Mouse (Mus musculus) G1E (cell line): Measurements from ENCODE around the gene Prkcq. TPM values are rescaled to one million over a fixed set of nuclear protein-coding genes. Genes with fewer than 3 reads are reported as not detected.

Experiments used
- ATAC-seq: 2 replicates; pipeline ENCODE4 v1.8.0; 2016; ENCODE audit warnings: mild to moderate bottlenecking; ENCODE audit not compliant: insufficient number of reproducible peaks, poor library complexity, low FRiP score, severe bottlenecking; ENCODE audit errors: extremely low read depth
- DNase-seq: peaks from one replicate; pipeline ENCODE4 v3.0.0; 2012; ENCODE audit warnings: low spot score
- H3K27me3 ChIP-seq: 2 replicates; pipeline ENCODE4 v1.6.1; 2012; ENCODE audit warnings: mild to moderate bottlenecking, low read length, inconsistent platforms; ENCODE audit not compliant: insufficient read depth
- H3K36me3 ChIP-seq: replicated peaks from 2 replicates; pipeline ENCODE3; 2012; ENCODE audit warnings: mild to moderate bottlenecking, inconsistent platforms
- H3K4me1 ChIP-seq: 2 replicates; pipeline ENCODE4 v1.6.1; 2012; ENCODE audit warnings: low read depth, low read length, inconsistent platforms, mixed read lengths; ENCODE audit not compliant: insufficient read depth
- H3K4me3 ChIP-seq: 2 replicates; pipeline ENCODE4 v1.5.1; 2012; ENCODE audit warnings: low read depth, mild to moderate bottlenecking, inconsistent platforms, low read length, moderate library complexity, mixed read lengths
- H3K9me3 ChIP-seq: replicated peaks from 2 replicates; pipeline ENCODE4 v1.6.1; 2012; ENCODE audit warnings: inconsistent platforms
- CTCF ChIP-seq: IDR thresholded peaks from 2 replicates; pipeline ENCODE4 v1.5.1; 2012; ENCODE audit warnings: low read depth, low read length, inconsistent platforms, mixed read lengths
- GATA1 ChIP-seq: IDR thresholded peaks from 2 replicates; pipeline ENCODE4 v1.6.1; 2012; ENCODE audit warnings: borderline replicate concordance, low read length, inconsistent platforms, mixed read lengths
- GATA2 ChIP-seq: IDR thresholded peaks from 2 replicates; pipeline ENCODE4 v1.6.1; 2012; ENCODE audit warnings: low read depth, low read length, inconsistent platforms, borderline replicate concordance
- POLR2AphosphoS5 ChIP-seq: IDR thresholded peaks from 2 replicates; pipeline ENCODE4 v1.6.1; 2012; ENCODE audit warnings: low read depth, low read length, inconsistent platforms; ENCODE audit not compliant: insufficient replicate concordance
- TAL1 ChIP-seq: conservative IDR thresholded peaks from 2 replicates; pipeline ENCODE4 v1.6.1; 2012; ENCODE audit warnings: low read depth, low read length, inconsistent platforms, mixed read lengths
- polyA plus RNA-seq: library from polyadenylated mRNA; stranded (reverse); fragments of >175 nt; gene quantifications from 2 replicates; pipeline ENCODE4 v1.2.3, GENCODE M21; 2012
- total RNA-seq, 2 experiments: library from RNA; stranded (forward) in 1 of 2; stranded (reverse) in 1 of 2; fragments of 200-1000 nt in 1 of 2; fragments of >200 nt in 1 of 2; fragmentation: Nextera tagmentation in 1 of 2; gene quantifications; 2 replicates each; pipeline ENCODE4 v1.2.3; 2014 to 2017

The Prkcq gene
- total and polyA plus RNA-seq, 3 experiments = 0.27 TPM; not detected in 2

GRCm38 (mm10) chr2:11182096-11182495 lies 10.2 kb downstream of the Prkcq start:
- Histone ChIP-seq H3K9me3 (no peaks in the 10 kb centered on the region), H3K4me3 (no peak overlapping the region), H3K27me3 (no peaks in the 10 kb centered on the region), H3K4me1 (no peaks in the 10 kb centered on the region), H3K36me3 (no peaks in the 10 kb centered on the region)
- ATAC-seq = no peak
- TF ChIP-seq POLR2AphosphoS5 (no peak), TAL1 (no peak), GATA1 (no peak), GATA2 (no peak), CTCF (no peak)
- no peak for DNase-seq

DNA sequence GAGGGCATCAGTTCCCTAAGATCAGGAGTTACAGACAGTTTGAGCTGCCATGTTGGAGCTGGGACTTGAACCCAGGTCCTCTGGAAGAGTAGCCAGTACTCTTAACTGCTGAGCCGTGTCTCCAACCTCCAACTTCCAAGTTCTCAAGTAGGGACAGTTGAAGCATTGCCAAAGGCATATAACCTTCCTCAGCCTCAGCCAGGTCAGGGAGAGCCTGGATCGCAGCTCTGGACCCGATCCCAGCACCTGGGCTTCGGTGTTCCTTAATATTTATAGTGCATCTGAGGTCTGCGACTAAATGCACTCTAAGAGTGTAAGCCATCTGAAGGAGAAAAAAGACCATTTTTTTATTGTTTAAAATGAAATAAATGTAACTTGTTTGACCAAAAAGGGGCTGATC lies 12.1 kb downstream of the Prkcq start:
- Histone ChIP-seq H3K9me3 (no peaks in the 10 kb centered on the region), H3K4me1 (no peaks in the 10 kb centered on the region), H3K4me3 (no peak overlapping the region), H3K27me3 (no peaks in the 10 kb centered on the region), H3K36me3 (no peaks in the 10 kb centered on the region)
- DNase-seq (no peak), ATAC-seq (no peak)
- no peak for TF ChIP-seq GATA2
- TF ChIP-seq POLR2AphosphoS5 = no peak

GRCm38 (mm10) chr2:11186586-11186985 lies 14.7 kb downstream of the Prkcq start:
- DNase-seq = no peak
- no peak overlapping the region for H3K4me3 ChIP-seq
- H3K27me3 ChIP-seq = no peaks in the 10 kb centered on the region
- no peaks in the 10 kb centered on the region for H3K4me1 ChIP-seq
- no peak for ATAC-seq
- no peak for TF ChIP-seq TAL1
- no peak for TF ChIP-seq GATA1
- TF ChIP-seq GATA2 = no peak
- no peaks in the 10 kb centered on the region for H3K9me3 ChIP-seq
- no peaks in the 10 kb centered on the region for H3K36me3 ChIP-seq

DNA sequence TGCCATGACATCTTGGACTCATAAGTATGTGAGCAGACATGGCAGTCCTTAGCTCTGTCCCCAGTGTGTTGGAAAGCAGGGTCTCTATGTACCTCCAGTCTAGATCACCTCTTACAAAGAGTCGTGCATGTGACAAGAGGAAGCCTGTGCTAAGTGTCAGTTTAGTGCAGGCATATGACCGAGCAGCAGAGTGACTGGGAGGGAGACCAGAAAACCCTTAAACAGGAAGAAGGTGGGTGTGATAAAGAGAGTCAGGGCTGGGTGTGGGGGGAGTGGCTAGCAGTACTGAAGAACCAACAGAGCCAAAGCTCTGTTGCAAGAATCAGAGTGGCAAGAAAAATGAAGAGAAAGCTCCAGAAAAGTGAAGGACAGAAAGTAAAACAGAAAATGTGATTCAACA lies 15.3 kb downstream of the Prkcq start:
- H3K9me3 ChIP-seq = no peaks in the 10 kb centered on the region
- ATAC-seq (0 out of 2 replicates have a peak, but pooled peaks have one; percentile 28), DNase-seq (no peak)
- H3K36me3 ChIP-seq = no peaks in the 10 kb centered on the region
- TF ChIP-seq TAL1 (no peak), GATA1 (no peak), POLR2AphosphoS5 (no peak), GATA2 (no peak), CTCF (no peak)
- no peaks in the 10 kb centered on the region for H3K4me1 ChIP-seq
- no peaks in the 10 kb centered on the region for H3K27me3 ChIP-seq
- H3K4me3 ChIP-seq = no peak overlapping the region

GRCm38 (mm10) chr2:11188279-11188678 lies 16.4 kb downstream of the Prkcq start:
- Histone ChIP-seq H3K9me3 (no peaks in the 10 kb centered on the region), H3K4me1 (no peaks in the 10 kb centered on the region), H3K36me3 (no peaks in the 10 kb centered on the region), H3K27me3 (no peaks in the 10 kb centered on the region), H3K4me3 (no peak overlapping the region)
- ATAC-seq (no peak), DNase-seq (no peak)
- no peak for TF ChIP-seq POLR2AphosphoS5
- no peak for TF ChIP-seq TAL1
- TF ChIP-seq GATA1 = no peak
- no peak for TF ChIP-seq CTCF
- no peak for TF ChIP-seq GATA2

DNA sequence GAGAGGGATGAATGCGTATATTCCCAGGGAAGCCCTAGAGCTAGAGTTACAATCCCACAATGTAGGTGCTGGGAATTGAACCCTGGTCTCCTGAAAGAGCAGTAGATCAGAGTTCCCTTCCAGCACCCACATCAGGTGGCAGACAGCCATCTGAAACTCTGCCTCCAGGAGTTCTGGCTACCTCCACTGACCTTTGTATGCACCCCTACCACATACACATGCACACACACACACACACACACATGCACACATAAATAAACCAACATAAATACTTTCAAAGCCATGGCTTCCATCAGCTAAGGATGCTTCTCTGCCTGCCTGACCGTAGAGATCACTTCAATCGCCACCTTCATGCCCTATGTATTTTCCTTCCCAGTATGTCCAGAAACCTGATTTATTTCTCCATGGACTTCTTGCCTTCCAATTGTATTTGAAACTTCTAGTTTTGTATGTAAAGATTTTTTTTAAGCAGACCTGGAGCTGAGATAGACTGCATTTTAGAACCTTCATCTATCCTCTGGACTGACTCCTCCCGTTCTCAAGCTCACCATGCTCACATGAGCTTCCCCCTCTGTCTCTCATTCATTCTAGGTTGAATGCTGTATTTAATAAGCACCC lies 17.4 kb downstream of the Prkcq start:
- ATAC-seq = no peak
- Histone ChIP-seq H3K27me3 (no peaks in the 10 kb centered on the region), H3K9me3 (no peaks in the 10 kb centered on the region), H3K4me1 (no peaks in the 10 kb centered on the region), H3K4me3 (no peak overlapping the region), H3K36me3 (no peaks in the 10 kb centered on the region)
- no peak for DNase-seq
- TF ChIP-seq GATA1 (no peak), GATA2 (no peak), POLR2AphosphoS5 (no peak), CTCF (no peak), TAL1 (no peak)
